Mouse (Mus musculus) liver, postnatal 0 days (tissue): ENCODE data around the gene Tmem59l. TPM values are rescaled to one million over a fixed set of nuclear protein-coding genes. Genes with fewer than 3 reads are reported as not detected.

Experiments used
- ATAC-seq: fragments of 200-750 bp; cut with Nextera tagmentation; 2 replicates; pipeline ENCODE4 v1.8.0; 2017; ENCODE audit warnings: mild to moderate bottlenecking, moderate library complexity
- DNase-seq: peaks from one replicate; pipeline ENCODE4 v3.0.0-alpha.2; 2016
- H3K27ac ChIP-seq: fragments of 300-500 bp; sonication (generic); 2 replicates; pipeline ENCODE4 v1.5.1; 2014; ENCODE audit warnings: antibody characterized with exemption, moderate library complexity, mild to moderate bottlenecking, low read depth
- H3K27me3 ChIP-seq: fragments of 300-500 bp; sonication (generic); 2 replicates; pipeline ENCODE4 v1.6.1; 2014; ENCODE audit warnings: low read length, control low read depth, mixed read lengths; ENCODE audit not compliant: insufficient read depth
- H3K36me3 ChIP-seq: fragments of 300-500 bp; sonication (generic); replicated peaks from 2 replicates; pipeline ENCODE4 v1.6.1; 2014; ENCODE audit warnings: mild to moderate bottlenecking, control low read depth, low read length, moderate library complexity, mixed read lengths; ENCODE audit not compliant: insufficient read depth
- H3K4me1 ChIP-seq: fragments of 300-500 bp; sonication (generic); 2 replicates; pipeline ENCODE4 v1.6.1; 2014; ENCODE audit warnings: antibody characterized with exemption, mild to moderate bottlenecking, control low read depth; ENCODE audit not compliant: insufficient read depth
- H3K4me2 ChIP-seq: fragments of 300-500 bp; sonication (generic); 2 replicates; pipeline ENCODE4 v1.6.1; 2014; ENCODE audit warnings: low read depth, mild to moderate bottlenecking, low read length, moderate library complexity, mixed read lengths
- H3K4me3 ChIP-seq: fragments of 300-500 bp; sonication (generic); 2 replicates; pipeline ENCODE4 v1.5.1; 2014; ENCODE audit warnings: low read depth, low read length
- H3K9ac ChIP-seq: fragments of 300-500 bp; sonication (generic); replicated peaks from 2 replicates; pipeline ENCODE4 v1.6.1; 2014; ENCODE audit warnings: mild to moderate bottlenecking, moderate library complexity
- H3K9me3 ChIP-seq: fragments of 300-500 bp; sonication (generic); 2 replicates; pipeline ENCODE4 v1.6.1; 2016; ENCODE audit warnings: mild to moderate bottlenecking, control low read depth, low read length, mixed read lengths
- CTCF ChIP-seq: sonication (generic); IDR thresholded peaks from 2 replicates; pipeline ENCODE4 v1.5.1; 2016; ENCODE audit warnings: antibody characterized with exemption, low read depth
- EP300 ChIP-seq: IDR thresholded peaks from 2 replicates; pipeline ENCODE4 v1.6.1; 2016; ENCODE audit warnings: antibody characterized with exemption, low read depth, mild to moderate bottlenecking
- WGBS: fragments of 180-500 bp; shearing (Covaris S2); extraction: QIAGEN DNeasy Blood & Tissue Kit; methylation state at CpG from one replicate; pipeline ENCODE4 v1.1.7; 2014; ENCODE audit not compliant: insufficient replicate concordance; 5-methylcytosine and 5-hydroxymethylcytosine counted together
- polyA plus RNA-seq: library from polyadenylated mRNA; unstranded; fragments of >200 nt; fragmentation: Nextera tagmentation; extraction: Ambion mirVana; gene quantifications from 2 replicates; pipeline ENCODE4 v1.2.1, GENCODE M21; 2015

Tmem59l gene
- polyA plus RNA-seq, result not detected in 2 replicates

DNA sequence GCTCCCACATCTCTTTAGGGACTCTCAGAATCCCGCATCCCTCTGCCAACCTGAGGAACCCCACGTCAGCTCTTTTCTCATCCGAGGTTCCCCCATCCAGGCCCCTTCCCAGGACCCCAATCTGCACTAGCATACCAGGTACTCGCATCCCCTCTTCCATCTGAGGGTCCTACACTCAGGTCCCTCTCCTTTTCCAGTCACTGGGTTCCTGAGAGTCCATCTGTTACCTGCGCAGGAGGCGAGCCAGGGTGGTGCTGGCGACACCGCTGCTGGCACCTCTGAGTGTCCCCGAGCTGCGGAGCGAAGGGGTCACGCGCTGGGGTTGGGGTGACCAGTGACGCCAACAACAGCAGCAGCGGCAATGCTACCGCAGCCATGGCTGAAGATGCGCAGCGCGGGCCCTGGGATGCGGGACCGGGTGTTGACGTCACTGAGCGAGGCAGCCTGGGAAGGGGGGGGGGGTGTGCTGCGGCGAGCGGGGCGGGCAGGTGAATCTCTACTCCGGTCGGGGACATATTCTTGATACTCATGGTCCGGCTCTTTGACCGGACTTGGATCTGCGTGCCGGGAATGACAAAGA is at the start of gene Tmem59l:
Gene Tmem59l, minus strand, starts transcription at position 418 of the 580 bp plus-strand sequence.
- 17% methylated on average over 33 of the region's 33 CpGs for WGBS
- Histone ChIP-seq H3K4me2 (peak within 1 kb of the TSS; percentile 67), H3K36me3 (no peaks in the 10 kb centered on the region), H3K9ac (no peak within 1 kb of the TSS), H3K27me3 (peaks cover 92% of the 10 kb centered on the region), H3K4me1 (peaks cover 18% of the 10 kb centered on the region), H3K4me3 (peak within 1 kb of the TSS; percentile 39), H3K27ac (no peak within 1 kb of the TSS), H3K9me3 (no peaks in the 10 kb centered on the region)
- no peak for ATAC-seq
- no peak for TF ChIP-seq CTCF
- TF ChIP-seq EP300, result no peak
- peak; percentile 15 for DNase-seq

DNA sequence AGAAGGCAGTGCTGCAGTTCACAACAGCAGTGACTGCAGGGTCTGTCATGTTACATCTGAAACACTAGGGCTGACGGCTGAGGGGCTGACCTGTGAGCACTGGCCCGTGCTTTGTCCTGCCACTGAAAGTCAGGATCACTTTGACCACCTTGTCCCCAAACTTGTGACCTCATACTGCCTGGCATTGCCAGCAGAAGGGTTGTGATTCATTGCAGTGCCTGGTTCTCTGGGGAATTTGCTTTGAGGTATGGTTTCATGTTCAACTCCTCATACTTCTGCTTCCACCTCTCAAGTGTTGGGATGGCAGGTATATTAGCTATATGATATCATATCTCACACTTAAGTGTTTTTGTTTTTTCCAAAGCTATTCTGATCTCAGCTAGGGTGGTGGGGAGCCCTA is 48.5 kb upstream of the Tmem59l start:
- WGBS, result 82% methylated on average over 2 of the region's 2 CpGs
- H3K9me3 ChIP-seq, result no peaks in the 10 kb centered on the region
- no peaks in the 10 kb centered on the region for H3K27me3 ChIP-seq
- H3K9ac ChIP-seq, result no peak overlapping the region
- H3K4me2 ChIP-seq, result no peak overlapping the region
- H3K36me3 ChIP-seq, result peaks cover 56% of the 10 kb centered on the region
- no peak overlapping the region for H3K27ac ChIP-seq
- DNase-seq, result no peak
- no peak overlapping the region for H3K4me3 ChIP-seq
- no peak for ATAC-seq
- TF ChIP-seq CTCF, result no peak
- no peak for TF ChIP-seq EP300
- H3K4me1 ChIP-seq, result peaks cover 11% of the 10 kb centered on the region

DNA sequence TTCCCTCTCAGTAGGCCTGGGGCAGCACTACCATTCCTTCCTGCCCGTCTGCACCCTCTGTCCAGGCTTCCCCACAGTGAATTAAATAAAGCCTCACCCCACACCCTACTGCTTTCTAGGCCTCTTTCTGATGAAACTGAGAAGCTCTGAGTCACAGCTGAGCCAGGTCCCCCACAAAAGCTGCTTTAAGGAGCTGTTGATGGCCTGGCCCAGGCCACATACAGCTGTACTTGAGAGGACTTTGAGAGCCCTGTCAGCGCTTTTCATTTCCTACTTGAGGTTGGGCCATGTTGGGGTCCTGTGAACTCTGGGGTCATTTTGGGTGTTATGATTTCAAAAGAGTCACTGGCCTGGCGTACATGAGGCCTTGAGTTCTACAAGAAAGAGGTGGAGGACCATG is 48.1 kb upstream of the Tmem59l start:
- Histone ChIP-seq H3K27ac (no peak overlapping the region), H3K4me2 (no peak overlapping the region), H3K4me1 (peaks cover 8% of the 10 kb centered on the region), H3K36me3 (peaks cover 59% of the 10 kb centered on the region), H3K9ac (no peak overlapping the region), H3K27me3 (no peaks in the 10 kb centered on the region), H3K9me3 (no peaks in the 10 kb centered on the region), H3K4me3 (no peak overlapping the region)
- TF ChIP-seq CTCF (no peak), EP300 (no peak)
- DNase-seq, result no peak
- 93% methylated on average over 3 of the region's 3 CpGs for WGBS
- no peak for ATAC-seq

DNA sequence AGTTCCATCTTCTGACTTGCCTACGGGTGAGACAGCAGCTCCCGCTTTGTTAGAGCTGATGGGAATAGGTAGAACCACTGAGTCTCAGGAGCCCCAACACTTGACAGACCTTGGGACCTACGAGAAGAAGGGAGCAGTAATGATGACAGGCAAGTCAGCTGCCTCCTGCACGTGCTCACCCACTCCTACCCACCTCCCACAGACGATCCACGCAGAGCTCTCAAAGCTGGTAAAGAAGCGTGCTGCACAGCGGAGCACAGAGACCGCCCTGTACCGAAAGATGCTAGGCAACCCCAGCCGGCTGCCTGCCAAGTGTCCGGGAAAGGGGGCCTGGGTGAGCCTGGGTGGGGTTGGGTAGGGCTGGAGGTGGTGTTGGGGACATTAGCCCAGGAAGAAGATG is 47.1 kb upstream of the Tmem59l start:
- Histone ChIP-seq H3K27ac (no peak overlapping the region), H3K36me3 (peaks cover 59% of the 10 kb centered on the region), H3K9ac (no peak overlapping the region), H3K9me3 (no peaks in the 10 kb centered on the region), H3K27me3 (no peaks in the 10 kb centered on the region), H3K4me3 (no peak overlapping the region), H3K4me2 (no peak overlapping the region), H3K4me1 (peaks cover 17% of the 10 kb centered on the region)
- WGBS, result 90% methylated on average over 12 of the region's 12 CpGs
- DNase-seq (no peak), ATAC-seq (no peak)
- TF ChIP-seq EP300, result no peak
- TF ChIP-seq CTCF, result no peak

DNA sequence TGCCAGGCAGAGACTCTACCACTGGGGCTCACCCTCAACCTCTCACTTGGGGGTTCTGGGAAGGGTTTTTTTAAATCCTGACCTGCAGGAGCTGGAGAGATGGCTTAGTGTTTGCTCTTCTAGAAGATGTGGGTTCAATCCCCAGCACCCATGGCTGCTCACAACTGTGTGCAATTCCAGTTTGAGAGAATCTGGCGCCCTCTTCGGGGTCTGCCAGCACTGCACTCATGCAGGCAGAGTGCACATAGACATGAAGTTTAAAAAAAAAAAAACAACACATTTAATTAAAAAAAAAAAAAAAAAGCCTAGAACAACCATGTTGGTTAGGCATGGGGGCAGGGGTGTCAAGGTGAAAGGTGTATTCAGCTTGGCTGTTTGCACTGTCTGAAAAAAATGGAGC is 43.2 kb upstream of the Tmem59l start:
- peaks cover 30% of the 10 kb centered on the region for H3K4me1 ChIP-seq
- DNase-seq (no peak), ATAC-seq (no peak)
- H3K9ac ChIP-seq, result no peak overlapping the region
- H3K27ac ChIP-seq, result peak overlapping the region; percentile 86
- no peaks in the 10 kb centered on the region for H3K9me3 ChIP-seq
- H3K4me2 ChIP-seq, result 0 out of 2 replicates have a peak overlapping the region, but pooled peaks have one; percentile 64
- TF ChIP-seq CTCF (peak; percentile 27; the same call in 1 of the 2 replicates), EP300 (no peak)
- WGBS, result 87% methylated on average over 2 of the region's 2 CpGs
- peaks cover 41% of the 10 kb centered on the region for H3K36me3 ChIP-seq
- no peak overlapping the region for H3K4me3 ChIP-seq
- no peaks in the 10 kb centered on the region for H3K27me3 ChIP-seq

DNA sequence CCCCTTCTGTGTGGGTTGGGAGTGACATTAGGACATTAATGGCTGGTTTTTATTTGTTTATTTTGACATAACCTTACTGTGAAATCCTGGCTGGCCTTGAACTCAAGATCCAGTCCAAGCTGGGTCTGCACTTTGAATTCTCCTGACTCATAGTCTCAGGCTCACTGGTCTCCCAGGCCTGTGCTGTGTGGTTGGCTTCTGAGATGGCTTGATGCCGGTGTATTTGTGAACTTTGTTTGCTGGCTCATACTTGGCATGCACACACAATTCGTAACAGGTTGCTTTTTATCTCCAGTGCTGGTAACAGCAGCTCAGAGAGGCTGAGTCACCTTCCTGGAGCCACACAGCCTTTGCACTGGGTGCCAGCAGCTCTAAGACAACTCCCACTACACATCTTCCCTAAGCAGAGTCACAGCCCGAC is 42.6 kb upstream of the Tmem59l start:
- Histone ChIP-seq H3K4me2 (peak overlapping the region; percentile 64; the same call in 1 of the 2 replicates), H3K36me3 (peaks cover 38% of the 10 kb centered on the region), H3K4me3 (peak overlapping the region; percentile 90), H3K27ac (peak overlapping the region; percentile 86), H3K9me3 (no peaks in the 10 kb centered on the region), H3K4me1 (peaks cover 30% of the 10 kb centered on the region), H3K27me3 (no peaks in the 10 kb centered on the region), H3K9ac (peak overlapping the region; percentile 55)
- WGBS, result 64% methylated on average over 3 of the region's 3 CpGs
- peak; percentile 55 for ATAC-seq
- TF ChIP-seq CTCF (no peak), EP300 (no peak)
- DNase-seq, result no peak
